Mouse (Mus musculus) bone marrow macrophage, adult 2 months (primary cell): ENCODE measurements around the gene Dhx32.

Experiments used
- CTCF ChIP-seq: IDR thresholded peaks from 2 replicates; pipeline ENCODE4 v1.5.1; 2012; ENCODE audit warnings: low read depth, mild to moderate bottlenecking, low read length, moderate library complexity
- POLR2A ChIP-seq: IDR thresholded peaks from 2 replicates; pipeline ENCODE4 v1.6.1; 2012; ENCODE audit warnings: mild to moderate bottlenecking, low read depth, low read length, borderline replicate concordance

DNA sequence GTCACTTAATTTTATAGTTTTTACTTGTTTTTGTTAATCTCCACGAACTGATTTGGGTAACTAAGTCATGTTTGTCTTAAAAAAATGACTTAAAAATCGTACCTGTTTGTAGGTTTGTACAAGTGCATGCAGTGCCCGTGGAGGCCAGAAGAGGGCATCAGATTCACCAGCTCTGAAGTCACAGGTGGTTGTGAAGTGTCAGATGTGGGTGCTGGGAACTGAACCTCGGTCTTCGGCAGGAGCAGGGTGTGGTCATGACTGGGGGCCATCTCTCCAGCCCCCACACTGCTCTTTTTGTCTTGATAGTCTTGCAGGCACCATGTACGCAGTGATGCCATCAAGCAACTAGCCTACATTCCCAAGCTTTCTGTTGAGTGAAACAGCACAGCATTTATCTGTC lies 41.2 kb upstream of the Dhx32 start:
- no peak for TF ChIP-seq POLR2A
- TF ChIP-seq CTCF = no peak
